Mouse (Mus musculus): Measurements from ENCODE around the gene Slc44a1.

The Slc44a1 gene

DNA sequence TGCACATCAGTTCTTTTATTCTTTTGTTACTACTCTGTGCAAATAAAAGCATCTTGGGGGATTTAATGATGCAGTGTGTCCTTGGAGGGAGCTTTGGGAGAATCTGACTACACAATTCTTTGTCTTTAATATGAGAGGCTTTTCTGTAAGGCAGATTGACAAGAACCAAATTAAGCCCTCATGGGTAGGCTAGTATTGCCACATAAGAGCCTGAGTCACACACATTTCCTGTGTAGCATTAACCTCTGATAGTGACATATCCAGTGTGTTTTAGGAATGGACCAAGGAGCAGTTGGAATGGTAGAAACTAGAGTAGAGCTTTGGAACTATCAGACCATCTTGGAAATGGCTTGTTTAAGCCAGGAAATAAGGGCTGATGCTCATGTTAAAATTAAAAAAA lies 33.9 kb downstream of the Slc44a1 start:
- DNase-seq, result no peak

DNA sequence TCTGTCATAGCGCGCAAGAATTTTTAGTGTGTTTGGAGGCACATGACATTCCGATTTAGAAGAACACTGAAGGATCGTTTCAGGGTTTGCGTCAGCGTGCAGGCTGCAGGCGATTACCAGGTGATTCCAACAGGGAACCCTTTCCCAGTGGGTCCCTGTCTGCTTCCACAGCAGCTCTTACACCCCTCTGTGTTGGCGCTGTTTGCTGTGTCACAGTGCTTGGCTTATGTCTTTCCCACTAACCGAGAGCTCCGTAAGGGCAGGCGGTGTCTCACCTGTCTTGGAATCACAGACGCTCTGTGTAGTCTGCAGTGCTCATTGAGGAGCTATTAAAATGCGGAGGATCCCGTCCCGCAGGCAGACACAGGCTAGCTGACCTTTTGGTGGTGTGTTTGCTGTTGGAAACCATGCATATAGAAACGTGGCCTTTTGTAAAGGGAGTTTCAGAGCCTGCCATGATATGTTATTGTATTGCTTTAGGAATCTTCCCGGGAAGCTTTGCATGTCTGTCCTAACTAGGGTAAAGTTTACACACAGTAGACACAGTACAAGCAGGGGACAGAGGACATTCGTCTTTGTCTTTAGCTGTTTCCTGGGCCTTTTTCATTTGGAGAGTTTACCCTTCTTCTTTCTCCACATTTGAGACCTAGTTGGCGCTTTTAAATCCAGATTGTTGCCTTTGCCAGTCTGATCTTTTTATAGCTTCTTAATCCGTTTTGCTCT lies 35.2 kb downstream of the Slc44a1 start:
- no peak for DNase-seq

DNA sequence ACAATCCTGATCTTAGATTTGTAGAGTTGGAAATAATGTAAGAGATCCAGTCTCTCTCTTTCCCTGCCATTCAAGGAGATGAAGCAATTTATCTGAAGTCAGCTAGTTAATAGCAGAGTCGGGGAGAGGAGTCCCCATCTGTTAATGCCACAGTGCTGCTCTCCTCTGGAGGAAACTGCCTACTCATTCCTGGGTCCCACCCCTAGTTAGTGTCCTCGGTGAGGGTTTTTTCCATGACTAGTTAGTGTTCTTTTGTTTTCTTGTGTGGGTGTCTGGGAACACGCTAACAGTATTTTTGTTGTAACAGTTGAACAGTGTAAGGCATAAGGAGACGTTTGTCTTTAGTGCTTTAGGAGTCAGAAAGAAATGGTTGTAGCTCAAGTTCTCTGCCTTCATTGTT lies 38.4 kb downstream of the Slc44a1 start:
- DNase-seq, result no peak

DNA sequence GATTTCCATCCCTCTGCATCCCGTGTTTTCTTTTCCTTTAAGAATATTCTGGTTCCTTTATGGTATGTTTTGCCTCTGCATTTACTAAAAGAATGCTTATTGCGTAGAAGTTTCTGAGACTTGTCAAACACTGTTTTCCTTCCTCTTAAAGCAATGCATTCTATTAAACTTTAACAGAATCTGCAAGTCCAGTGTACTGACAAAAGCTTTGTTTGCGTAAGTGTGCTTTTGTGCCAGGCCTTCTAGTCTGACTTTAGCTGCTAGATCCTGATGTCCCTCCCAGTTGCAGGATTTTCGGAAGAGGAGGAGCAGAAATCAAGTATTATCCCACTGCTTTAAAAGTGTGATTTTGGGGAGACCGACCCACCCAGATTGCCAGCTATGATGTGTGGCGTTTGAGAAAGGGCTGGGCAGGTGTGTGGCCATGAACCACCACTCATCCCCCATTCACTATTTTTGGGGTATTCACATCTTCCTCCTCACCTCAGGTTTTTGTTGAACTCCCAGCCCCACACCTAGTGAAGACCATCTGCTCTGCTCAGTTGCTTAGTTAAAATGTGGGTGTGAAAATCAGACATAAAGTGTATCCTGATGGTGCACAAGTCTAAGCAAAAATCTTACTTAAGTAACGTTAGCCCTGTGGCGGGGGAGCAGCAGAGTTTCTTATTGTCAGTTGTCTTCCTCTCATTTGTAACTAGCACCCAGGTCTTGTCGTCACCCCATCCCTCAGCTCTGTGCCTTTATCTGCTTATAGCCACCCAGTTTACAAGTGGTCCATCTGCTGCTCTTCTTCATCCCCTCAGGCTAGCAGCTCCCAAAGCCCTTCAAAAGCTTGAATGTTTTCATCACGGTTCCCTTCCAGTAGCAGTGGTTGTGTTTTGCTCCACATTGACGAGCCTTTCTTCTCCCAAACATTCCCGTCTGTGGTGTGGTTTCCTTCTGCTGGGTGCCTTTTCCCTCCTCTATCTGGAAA lies 47.3 kb downstream of the Slc44a1 start:
- peak in 1 of 2 experiments; percentile 27 for DNase-seq

DNA sequence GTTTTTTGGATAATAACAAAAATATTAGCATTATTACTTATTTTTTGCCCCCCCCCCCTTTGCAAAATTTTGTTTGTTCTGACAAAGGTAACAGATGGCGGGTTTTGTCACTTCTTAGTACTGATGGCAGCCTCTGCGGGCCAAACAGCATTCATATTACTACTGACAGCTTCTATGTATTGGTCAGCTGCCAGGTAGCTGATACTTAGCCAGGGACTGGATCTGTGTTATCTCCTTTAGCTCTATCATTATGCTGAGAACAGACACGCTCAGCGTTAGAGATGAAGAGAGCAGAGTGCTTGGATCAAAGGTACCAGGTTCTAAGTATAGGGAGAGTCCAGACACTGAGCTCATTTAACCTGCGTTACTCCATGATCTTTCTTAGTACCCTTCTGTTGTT lies 48.6 kb downstream of the Slc44a1 start:
- DNase-seq, result no peak

GRCm38 (mm10) chr4:53490371-53490770 lies 50.2 kb downstream of the Slc44a1 start:
- DNase-seq, result no peak

GRCm38 (mm10) chr4:53491269-53491668 lies 51.1 kb downstream of the Slc44a1 start:
- DNase-seq, result peak; percentile 16 to 35

DNA sequence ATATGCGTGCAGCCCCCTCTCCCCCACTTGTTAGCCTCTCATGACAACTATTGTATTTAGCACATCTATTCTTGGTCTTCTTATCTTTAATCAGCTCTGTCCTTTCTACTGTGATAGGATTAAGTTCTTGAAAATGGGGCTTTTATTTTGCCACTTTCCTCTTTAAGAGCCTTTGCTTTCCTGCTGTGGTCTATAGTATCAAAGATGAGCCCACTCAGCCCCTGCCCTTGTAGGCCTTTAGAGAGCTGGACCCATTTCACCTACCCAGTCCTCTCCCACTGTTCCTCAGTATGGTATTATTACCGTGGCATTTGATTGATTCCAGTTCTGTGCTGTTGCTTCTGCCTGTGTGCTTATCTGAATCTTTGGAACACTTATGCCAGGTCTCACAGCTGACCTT lies 55.4 kb downstream of the Slc44a1 start:
- no peak for DNase-seq

GRCm38 (mm10) chr4:53502764-53503163 lies 62.6 kb downstream of the Slc44a1 start:
- no peak for DNase-seq

DNA sequence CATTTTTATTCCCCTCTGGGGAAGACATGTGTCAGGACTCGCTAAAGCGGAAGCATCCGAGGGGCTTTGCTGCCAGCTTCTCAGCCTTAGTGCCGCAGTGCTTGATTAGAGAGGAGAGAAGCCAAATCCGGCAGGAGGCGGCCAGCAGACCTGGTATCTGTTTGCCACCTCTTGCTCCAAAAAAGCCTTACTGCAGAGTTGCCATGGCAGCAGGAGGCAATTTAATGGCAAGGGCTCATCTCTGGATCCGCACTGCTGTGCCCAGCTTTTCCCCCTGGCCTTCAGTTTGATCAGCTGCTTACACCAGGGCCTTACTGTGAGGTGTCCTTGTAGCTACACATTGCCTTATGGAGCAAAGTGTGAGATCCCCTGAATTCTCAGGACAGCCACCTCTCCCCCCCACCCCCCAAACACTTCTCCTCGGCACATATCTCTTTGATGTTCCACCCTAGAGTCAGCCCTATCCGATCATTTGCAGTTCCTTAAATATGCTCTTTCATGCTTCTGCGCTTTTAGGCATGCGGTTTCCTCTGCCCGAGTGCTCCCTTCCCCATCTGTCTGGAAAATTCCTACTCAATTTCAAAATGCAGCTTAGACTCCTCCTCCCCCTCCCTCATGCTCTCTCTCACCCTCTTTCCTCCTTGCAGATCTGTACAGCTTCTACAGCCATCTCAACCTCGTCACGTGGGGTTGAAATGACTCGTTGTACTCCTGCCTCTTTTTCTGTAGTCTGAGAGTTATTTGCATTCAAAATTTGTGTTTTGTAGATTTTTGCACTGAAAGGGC lies 72.1 kb downstream of the Slc44a1 start:
- peak; percentile 26 to 34 for DNase-seq

- peak in 1 of 2 experiments; percentile 13 for DNase-seq
These were observed 73.3 kb downstream of the Slc44a1 start for GRCm38 (mm10) chr4:53513276-53514081.

DNA sequence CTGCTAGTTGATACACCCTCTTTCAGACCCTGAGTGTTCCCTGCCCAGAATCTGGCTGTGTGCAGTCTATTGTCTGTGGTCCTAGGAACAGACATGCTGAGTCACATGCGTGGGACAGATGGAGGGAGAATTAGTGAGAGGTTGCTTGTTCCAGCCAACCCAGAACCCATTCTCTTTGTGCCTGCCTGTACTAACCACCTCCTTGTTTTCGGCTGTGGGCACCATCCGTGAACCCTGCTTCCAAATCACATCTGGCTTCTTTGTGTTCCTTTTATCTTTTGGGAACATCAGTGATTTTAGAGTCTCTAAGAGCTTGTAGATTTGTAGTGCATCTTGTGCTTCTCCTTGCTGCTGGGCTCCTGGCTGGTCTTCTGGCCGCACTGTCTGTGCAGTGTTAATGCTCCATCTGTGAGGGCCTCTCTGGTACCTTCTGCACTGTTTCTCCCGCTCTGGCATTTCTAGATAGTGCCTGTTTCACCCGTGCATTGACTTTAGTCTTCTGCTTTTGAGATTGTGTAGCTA lies 75.9 kb downstream of the Slc44a1 start:
- DNase-seq, result no peak

GRCm38 (mm10) chr4:53519429-53519828 lies 79.2 kb downstream of the Slc44a1 start:
- no peak for DNase-seq

DNA sequence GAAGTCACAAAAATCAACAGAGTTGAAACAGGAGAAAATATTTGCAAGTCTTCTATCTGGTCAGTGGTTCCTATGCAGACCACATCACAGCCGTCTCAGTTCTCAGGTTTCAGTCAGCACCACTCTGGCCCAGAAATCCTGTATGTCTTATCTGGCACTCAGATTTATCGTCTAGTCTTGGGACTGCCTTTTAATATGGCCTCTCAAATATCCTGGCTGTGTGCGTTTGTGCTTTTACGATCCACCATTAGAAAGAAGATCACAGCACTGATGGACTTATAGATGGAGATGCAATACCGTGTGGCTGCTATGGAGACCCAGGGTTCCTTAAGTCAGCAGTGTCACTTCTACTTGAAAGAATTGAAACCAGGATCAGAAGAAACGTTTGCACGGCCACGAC lies 80.8 kb downstream of the Slc44a1 start:
- DNase-seq, result no peak

- DNase-seq, result no peak
These were observed 82.4 kb downstream of the Slc44a1 start for GRCm38 (mm10) chr4:53522655-53523054.

DNA sequence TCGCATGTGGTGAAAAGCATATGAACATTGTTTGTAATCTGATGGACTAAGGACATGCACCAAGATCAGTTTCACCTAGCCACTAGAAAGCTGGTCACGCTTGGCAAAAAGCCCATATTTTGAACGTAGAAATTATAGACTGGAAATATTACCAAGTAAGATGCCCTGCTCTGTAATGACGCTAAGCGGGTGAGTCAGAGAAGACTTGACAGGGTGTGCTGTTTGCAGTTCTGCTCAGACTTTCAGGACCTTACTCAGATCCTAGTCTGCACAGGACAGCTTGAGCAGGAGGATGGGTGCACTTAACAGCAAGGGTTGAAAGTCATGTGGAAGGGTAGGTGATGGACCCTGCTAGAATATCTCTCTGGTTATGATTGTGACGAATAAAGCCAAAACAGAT lies 85.3 kb downstream of the Slc44a1 start:
- DNase-seq, result no peak

GRCm38 (mm10) chr4:53525994-53526393 lies 85.8 kb downstream of the Slc44a1 start:
- no peak for DNase-seq

GRCm38 (mm10) chr4:53526446-53526845 lies 86.2 kb downstream of the Slc44a1 start:
- DNase-seq, result no peak

DNA sequence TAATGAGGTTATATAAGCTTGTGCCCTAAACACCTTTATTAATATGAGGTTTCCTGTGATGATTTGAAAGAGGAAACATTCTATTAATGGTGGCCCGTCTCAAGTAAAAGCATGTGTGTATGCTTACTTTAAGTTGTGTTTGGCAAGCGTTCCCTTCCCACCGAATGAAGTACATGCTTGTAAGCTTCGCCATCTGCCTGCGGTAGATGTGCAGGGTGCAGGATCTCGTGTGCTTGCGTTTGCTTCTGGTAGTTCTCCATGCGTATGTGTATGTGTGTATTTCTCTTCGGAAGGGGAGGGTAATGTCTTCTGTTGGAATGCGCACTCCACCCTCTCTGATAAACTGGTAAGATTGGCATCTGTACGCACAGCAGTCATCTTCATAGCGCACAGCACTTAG lies 95.6 kb downstream of the Slc44a1 start:
- no peak for DNase-seq

DNA sequence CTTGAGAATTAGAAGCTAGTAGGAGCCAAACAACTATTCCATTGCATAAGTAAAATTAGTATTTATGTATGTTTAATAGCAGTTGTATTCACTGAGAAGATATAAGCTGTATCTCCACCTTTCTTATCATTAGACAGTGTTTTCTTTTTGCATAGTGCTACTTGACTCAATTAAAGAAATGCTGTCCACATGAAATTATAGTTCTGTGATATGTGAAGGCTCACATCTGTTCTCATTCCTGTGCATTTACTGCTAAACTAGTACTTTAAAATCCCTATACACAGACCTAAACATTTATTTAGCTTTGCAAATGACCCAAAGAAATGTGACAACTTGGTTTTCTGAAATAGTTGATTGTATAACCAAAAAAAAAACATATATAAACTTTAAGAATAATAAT lies 96.9 kb downstream of the Slc44a1 start:
- no peak for DNase-seq

- DNase-seq, result no peak
These were observed 97.3 kb downstream of the Slc44a1 start for GRCm38 (mm10) chr4:53537539-53537938.

- DNase-seq, result no peak
These were observed 98.4 kb downstream of the Slc44a1 start for GRCm38 (mm10) chr4:53538600-53538999.

All from lung, adult 18-20 months (tissue).